Mouse (Mus musculus) splenic B cell, adult 2 months (primary cell): ENCODE measurements around the gene Tfr2.

Experiments used
- DNase-seq: peaks from one replicate; pipeline ENCODE4 v3.0.0-alpha.2; 2011; ENCODE audit warnings: low read depth, low spot score
- H3K27me3 ChIP-seq: 2 replicates; pipeline ENCODE4 v1.6.1; 2012; ENCODE audit warnings: mild to moderate bottlenecking, low read length, moderate library complexity, mixed read lengths; ENCODE audit not compliant: control insufficient read depth, poor library complexity, insufficient read depth, severe bottlenecking
- H3K36me3 ChIP-seq: 2 replicates; pipeline ENCODE4 v1.6.1; 2012; ENCODE audit warnings: mild to moderate bottlenecking, low read length, moderate library complexity, mixed read lengths; ENCODE audit not compliant: control insufficient read depth, poor library complexity, insufficient read depth, severe bottlenecking

Gene Tfr2

GRCm38 (mm10) chr5:137569665-137570064 lies at the start of gene Tfr2:
Tfr2 (plus strand) TSS chr5:137569840.
- no peaks in the 10 kb centered on the region for H3K27me3 ChIP-seq
- no peaks in the 10 kb centered on the region for H3K36me3 ChIP-seq
- peak; percentile 76 for DNase-seq

GRCm38 (mm10) chr5:137521861-137522260 lies 47.8 kb upstream of the Tfr2 start:
- DNase-seq: no peak
- H3K36me3 ChIP-seq: peaks cover 18% of the 10 kb centered on the region
- H3K27me3 ChIP-seq: no peaks in the 10 kb centered on the region

DNA sequence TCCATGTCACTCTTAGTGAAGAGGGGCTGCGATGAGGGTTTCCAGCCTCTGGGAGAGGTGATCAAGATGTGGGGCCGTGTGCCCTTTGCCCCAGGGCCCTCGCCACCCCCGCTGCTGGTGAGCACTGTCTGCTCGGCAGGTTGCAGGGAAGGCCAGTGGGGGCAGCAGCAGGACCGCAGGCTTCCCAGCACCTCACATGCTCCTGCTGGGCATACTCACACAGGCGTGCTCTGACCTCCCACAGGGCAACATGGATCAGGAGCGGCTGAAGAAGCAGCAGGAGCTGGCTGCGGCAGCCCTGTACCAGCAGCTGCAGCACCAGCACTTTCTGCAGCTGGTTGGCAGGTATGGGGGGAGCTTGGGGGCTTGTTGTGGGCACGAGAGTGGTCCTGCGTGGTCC lies 46.9 kb upstream of the Tfr2 start:
- DNase-seq: no peak
- Histone ChIP-seq H3K36me3 (peaks cover 22% of the 10 kb centered on the region), H3K27me3 (no peaks in the 10 kb centered on the region)

DNA sequence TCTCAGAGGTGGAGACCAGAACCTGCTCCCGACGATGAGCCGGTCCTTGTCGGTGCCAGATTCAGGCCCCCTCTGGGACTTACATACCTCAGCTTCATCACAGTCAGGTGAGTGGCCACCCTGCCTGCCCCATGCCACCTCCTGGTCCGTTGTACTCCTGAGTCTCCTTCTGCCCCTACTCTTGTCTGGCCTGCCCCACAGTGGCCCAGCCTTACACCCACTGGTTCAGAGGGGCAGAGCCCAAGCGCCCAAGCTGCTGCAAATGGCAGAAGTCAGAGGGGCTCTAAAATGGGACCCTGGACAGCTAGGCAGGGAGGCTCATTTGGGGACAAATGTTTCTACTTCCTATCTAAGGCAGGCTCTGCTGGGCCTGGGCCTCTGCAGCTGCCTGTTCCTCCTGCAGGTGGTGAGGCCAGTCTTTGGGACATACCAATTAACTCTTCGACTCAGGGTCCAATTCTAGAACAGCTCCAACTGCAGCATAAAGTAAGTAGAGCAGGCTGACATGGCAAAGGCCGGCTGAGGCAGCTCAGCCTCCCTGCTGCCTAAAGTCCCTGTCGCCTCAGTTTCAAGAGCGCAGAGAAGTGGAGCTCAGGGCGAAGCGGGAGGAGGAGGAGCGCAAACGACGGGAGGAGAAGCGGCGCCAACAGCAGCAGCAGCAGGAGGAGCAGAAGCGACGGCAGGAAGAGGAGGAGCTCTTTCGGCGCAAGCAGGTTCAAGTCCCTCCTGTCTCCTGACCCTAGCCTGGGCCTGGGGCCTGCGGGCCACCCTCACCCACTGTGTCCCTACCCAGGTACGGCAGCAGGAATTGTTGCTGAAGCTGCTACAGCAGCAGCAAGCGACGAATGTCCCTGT lies 46.0 kb upstream of the Tfr2 start:
- no peaks in the 10 kb centered on the region for H3K27me3 ChIP-seq
- peaks cover 25% of the 10 kb centered on the region for H3K36me3 ChIP-seq
- no peak for DNase-seq

DNA sequence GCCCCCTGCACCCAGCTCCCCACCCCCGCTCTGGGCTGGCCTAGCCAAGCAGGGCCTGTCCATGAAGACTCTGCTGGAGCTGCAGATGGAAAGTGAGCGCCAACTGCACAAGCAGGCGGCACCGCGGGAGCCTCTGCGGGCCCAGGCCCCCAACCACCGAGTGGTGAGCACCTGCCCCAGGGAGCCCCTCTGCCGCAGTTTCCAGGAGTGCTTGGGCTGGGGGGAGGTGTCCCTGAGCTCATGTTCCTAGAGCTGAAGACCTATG lies 45.5 kb upstream of the Tfr2 start:
- peaks cover 28% of the 10 kb centered on the region for H3K36me3 ChIP-seq
- no peaks in the 10 kb centered on the region for H3K27me3 ChIP-seq
- no peak for DNase-seq

- Histone ChIP-seq H3K36me3 (peaks cover 25% of the 10 kb centered on the region), H3K27me3 (no peaks in the 10 kb centered on the region)
- no peak for DNase-seq
Observed at GRCm38 (mm10) chr5:137524671-137525070, 45.0 kb upstream of the Tfr2 start.

DNA sequence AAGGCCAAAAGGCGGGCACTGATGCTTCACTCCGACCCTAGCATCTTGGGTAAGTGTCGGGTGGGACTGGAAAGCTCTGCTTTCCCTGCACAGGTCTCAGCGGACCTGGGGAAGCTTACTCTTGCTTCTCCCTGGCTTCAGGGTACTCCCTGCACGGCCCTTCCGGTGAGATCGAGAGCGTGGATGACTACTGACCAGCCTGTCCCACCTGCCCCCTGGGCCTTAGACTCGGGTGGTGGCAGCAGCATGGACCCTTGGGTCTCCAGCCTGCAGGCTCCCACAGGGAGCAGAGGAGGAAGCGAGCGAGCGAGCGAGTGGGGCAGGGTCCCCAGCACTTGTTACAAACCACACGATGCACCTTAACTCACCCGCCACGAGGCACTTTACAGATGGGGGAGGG lies 44.1 kb upstream of the Tfr2 start:
- Histone ChIP-seq H3K27me3 (no peaks in the 10 kb centered on the region), H3K36me3 (peaks cover 28% of the 10 kb centered on the region)
- DNase-seq: no peak

- DNase-seq: peak; percentile 40
- peaks cover 24% of the 10 kb centered on the region for H3K36me3 ChIP-seq
Observed at GRCm38 (mm10) chr5:137526192-137526936, 43.3 kb upstream of the Tfr2 start.

GRCm38 (mm10) chr5:137527413-137527812 lies 42.2 kb upstream of the Tfr2 start:
- DNase-seq: no peak
- peaks cover 18% of the 10 kb centered on the region for H3K36me3 ChIP-seq
- H3K27me3 ChIP-seq: no peaks in the 10 kb centered on the region

More at GRCm38 (mm10) chr5:137526192-137526936, 43.3 kb upstream of the Tfr2 start:
- no peaks in the 10 kb centered on the region for H3K27me3 ChIP-seq

DNA sequence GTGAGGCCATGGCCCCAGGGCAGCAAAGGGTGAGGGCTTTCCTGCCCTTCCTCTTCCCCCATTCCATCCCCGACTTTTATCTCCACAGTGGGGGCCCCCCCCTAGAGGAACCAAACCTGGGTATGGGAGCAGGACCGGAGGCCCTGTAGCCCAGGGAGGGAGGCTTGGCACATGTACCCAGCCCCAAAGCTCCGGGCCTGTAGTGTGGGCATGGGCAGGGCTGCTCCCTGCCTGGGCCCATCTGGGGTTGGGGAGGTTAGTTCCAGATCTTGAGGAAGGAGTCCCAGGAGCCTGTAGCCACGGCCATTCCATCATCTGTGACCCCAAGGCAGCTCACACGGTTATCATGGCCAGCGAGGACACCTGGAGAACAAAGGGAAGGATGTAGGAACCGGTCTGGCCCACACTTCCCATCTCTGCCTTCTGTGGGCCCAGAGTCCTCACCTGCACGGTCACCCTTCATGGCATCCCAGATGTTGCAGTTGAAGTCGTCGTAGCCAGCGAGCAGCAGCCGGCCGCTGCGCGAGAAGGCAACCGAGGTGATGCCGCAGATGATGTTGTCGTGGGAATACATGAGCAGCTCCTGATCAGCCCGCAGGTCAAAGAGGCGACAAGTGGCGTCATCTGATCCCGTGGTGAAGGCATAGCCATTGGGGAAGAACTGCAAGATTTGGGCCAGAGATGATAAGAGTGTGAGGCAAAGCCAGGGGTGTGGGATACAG lies 41.2 kb upstream of the Tfr2 start:
- peaks cover 18% of the 10 kb centered on the region for H3K36me3 ChIP-seq
- DNase-seq: no peak

GRCm38 (mm10) chr5:137529221-137529995 lies 40.2 kb upstream of the Tfr2 start:
- DNase-seq: no peak
- H3K36me3 ChIP-seq: peaks cover 18% of the 10 kb centered on the region
- H3K27me3 ChIP-seq: no peaks in the 10 kb centered on the region

More for the DNA sequence above, 41.2 kb upstream of the Tfr2 start:
- no peaks in the 10 kb centered on the region for H3K27me3 ChIP-seq

DNA sequence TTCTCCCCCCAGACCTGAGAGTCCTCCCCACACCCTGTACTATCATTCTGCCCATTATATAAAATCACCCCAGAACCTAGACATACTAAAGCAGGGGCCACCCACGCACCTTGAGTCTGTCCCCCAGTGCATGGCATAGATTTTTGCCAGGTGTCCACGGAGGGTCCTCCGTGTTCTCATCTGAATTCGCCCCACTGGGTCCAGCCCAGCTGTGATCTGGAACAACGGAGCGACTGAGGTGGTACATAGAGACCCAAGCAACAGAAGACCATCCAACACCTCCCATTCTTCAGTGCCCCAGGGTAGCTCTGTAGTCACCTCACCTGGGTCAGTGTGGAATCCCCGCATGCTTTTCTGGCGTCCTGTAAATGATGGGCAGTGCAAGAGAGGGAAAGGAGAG lies 39.6 kb upstream of the Tfr2 start:
- no peaks in the 10 kb centered on the region for H3K27me3 ChIP-seq
- DNase-seq: no peak
- peaks cover 17% of the 10 kb centered on the region for H3K36me3 ChIP-seq

- DNase-seq: peak; percentile 89
- H3K36me3 ChIP-seq: peaks cover 17% of the 10 kb centered on the region
- H3K27me3 ChIP-seq: no peaks in the 10 kb centered on the region
Observed at GRCm38 (mm10) chr5:137530588-137531413, 38.8 kb upstream of the Tfr2 start.
